Mouse (Mus musculus): ENCODE data around the gene Adamts9. TPM values are rescaled to one million over a fixed set of nuclear protein-coding genes. Genes with fewer than 3 reads are reported as not detected.
A peak's percentile ranks its signal among the peaks of the same experiment; 100 is the strongest.

Gene Adamts9
- total and polyA plus RNA-seq, 2 experiments from 2014 or later, result 2.0 to 9.4 TPM

DNA sequence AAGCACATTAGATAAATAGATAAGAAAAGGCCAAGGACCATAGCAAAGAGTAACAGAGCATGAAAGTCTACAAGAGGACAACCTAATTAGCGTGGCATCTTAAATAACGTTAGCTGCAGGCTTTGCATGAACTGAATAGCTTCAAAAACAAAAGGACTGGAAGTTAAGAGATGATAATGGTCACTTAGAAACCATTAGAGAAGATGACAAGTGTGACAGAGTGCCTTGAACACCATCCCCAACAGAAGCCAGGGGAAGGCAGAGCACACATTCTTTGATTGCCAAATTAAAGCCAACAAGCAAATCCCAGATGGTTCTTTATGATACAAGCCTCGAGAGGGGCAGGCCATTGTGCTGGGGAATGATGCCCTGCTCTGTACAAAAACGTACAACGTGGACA, 121.7 kb downstream of the Adamts9 start:
- DNase-seq (ENCODE audit: low spot score), result no peak
- Histone ChIP-seq H3K9ac (replicated peaks; ENCODE audit: low read length, poor library complexity, severe bottlenecking) (no peak overlapping the region), H3K9me3 (ENCODE audit: low read length) (no peaks in the 10 kb centered on the region), H3K27me3 (ENCODE audit: insufficient read depth, low read length) (0 out of 2 replicates have a peak, but pooled peaks cover 4% of the 10 kb centered on the region), H3K4me1 (ENCODE audit: insufficient read depth, low read length) (no peaks in the 10 kb centered on the region; the same call in 1 of the 2 replicates), H3K4me3 (ENCODE audit: low read depth, low read length) (no peak overlapping the region), H3K36me3 (ENCODE audit: insufficient read depth, low read length) (no peaks in the 10 kb centered on the region), H3K4me2 (ENCODE audit: low read depth, low read length, poor library complexity, severe bottlenecking) (no peak overlapping the region), H3K27ac (ENCODE audit: low read depth, low read length) (no peak overlapping the region)
- WGBS, result 18% methylated on average over 5 of the region's 5 CpGs
- no peak for TF ChIP-seq CTCF (IDR thresholded peaks at IDR 0.05)
- no peak for ATAC-seq (ENCODE audit: low FRiP score)

DNA sequence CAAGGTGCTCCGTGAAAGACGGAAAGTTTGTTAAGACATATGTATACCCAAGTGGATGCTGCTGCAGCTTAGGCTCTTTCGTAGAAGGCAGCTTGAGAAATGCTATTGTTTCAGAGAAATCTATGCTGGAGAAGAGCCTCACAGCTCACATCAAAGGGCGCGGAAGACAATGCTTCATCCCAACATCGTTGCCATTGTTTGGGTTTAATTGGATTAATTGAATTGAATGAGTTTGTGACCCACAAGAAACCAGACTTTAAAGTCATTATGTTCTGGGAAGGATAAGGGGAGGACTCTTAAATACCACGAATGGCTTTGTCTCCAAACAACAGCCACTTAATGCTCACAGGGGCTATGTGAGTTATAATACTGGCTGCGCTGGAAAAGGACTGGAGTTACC, 125.6 kb downstream of the Adamts9 start:
- Histone ChIP-seq H3K9me3 (ENCODE audit: low read length) (no peaks in the 10 kb centered on the region), H3K9ac (replicated peaks; ENCODE audit: low read length, poor library complexity, severe bottlenecking) (no peak overlapping the region), H3K36me3 (ENCODE audit: insufficient read depth, low read length) (no peaks in the 10 kb centered on the region), H3K4me1 (ENCODE audit: insufficient read depth, low read length) (no peaks in the 10 kb centered on the region; the same call in 1 of the 2 replicates), H3K4me3 (ENCODE audit: low read depth, low read length) (no peak overlapping the region), H3K27ac (ENCODE audit: low read depth, low read length) (no peak overlapping the region), H3K27me3 (ENCODE audit: insufficient read depth, low read length) (no peaks in the 10 kb centered on the region), H3K4me2 (ENCODE audit: low read depth, low read length, poor library complexity, severe bottlenecking) (no peak overlapping the region)
- no peak for TF ChIP-seq CTCF (IDR thresholded peaks at IDR 0.05)
- 29% methylated on average over 8 of the region's 8 CpGs for WGBS
- ATAC-seq (ENCODE audit: low FRiP score), result no peak
- DNase-seq (ENCODE audit: low spot score), result no peak

- TF ChIP-seq CTCF (IDR thresholded peaks at IDR 0.05), result no peak
- H3K9me3 ChIP-seq (ENCODE audit: low read length), result no peaks in the 10 kb centered on the region
- ATAC-seq (ENCODE audit: low FRiP score) (no peak), DNase-seq (ENCODE audit: low spot score) (peak; percentile 62)
- no peak within 1 kb of the TSS for H3K9ac ChIP-seq (replicated peaks; ENCODE audit: low read length, poor library complexity, severe bottlenecking)
- H3K27ac ChIP-seq (ENCODE audit: low read depth, low read length), result no peak within 1 kb of the TSS
- H3K4me2 ChIP-seq (ENCODE audit: low read depth, low read length, poor library complexity, severe bottlenecking), result no peak within 1 kb of the TSS
- H3K36me3 ChIP-seq (ENCODE audit: insufficient read depth, low read length), result no peaks in the 10 kb centered on the region
- H3K4me3 ChIP-seq (ENCODE audit: low read depth, low read length), result no peak within 1 kb of the TSS
- no peaks in the 10 kb centered on the region; the same call in 1 of the 2 replicates for H3K4me1 ChIP-seq (ENCODE audit: insufficient read depth, low read length)
- H3K27me3 ChIP-seq (ENCODE audit: insufficient read depth, low read length), result no peaks in the 10 kb centered on the region
- 10% methylated on average over 8 of the region's 8 CpGs for WGBS
Measured at GRCm38 (mm10) chr6:92816311-92816751, 127.0 kb downstream of the Adamts9 start, which contains the start of gene A730049H05Rik. Gene A730049H05Rik (plus strand): TSS chr6:92816478.

- Histone ChIP-seq H3K27me3 (ENCODE audit: insufficient read depth, low read length) (no peaks in the 10 kb centered on the region), H3K9me3 (ENCODE audit: low read length) (no peaks in the 10 kb centered on the region), H3K27ac (ENCODE audit: low read depth, low read length) (no peak overlapping the region), H3K9ac (replicated peaks; ENCODE audit: low read length, poor library complexity, severe bottlenecking) (no peak overlapping the region), H3K4me2 (ENCODE audit: low read depth, low read length, poor library complexity, severe bottlenecking) (no peak overlapping the region), H3K4me1 (ENCODE audit: insufficient read depth, low read length) (no peaks in the 10 kb centered on the region), H3K36me3 (ENCODE audit: insufficient read depth, low read length) (no peaks in the 10 kb centered on the region), H3K4me3 (ENCODE audit: low read depth, low read length) (no peak overlapping the region)
- 50% methylated on average over 2 of the region's 2 CpGs for WGBS
- DNase-seq (ENCODE audit: low spot score) (peak; percentile 78), ATAC-seq (ENCODE audit: low FRiP score) (no peak)
- no peak for TF ChIP-seq CTCF (IDR thresholded peaks at IDR 0.05)
Measured at GRCm38 (mm10) chr6:92812702-92813370, 130.5 kb downstream of the Adamts9 start.

- Histone ChIP-seq H3K27ac (ENCODE audit: low read depth, low read length) (no peak overlapping the region), H3K27me3 (ENCODE audit: insufficient read depth, low read length) (no peaks in the 10 kb centered on the region), H3K9ac (replicated peaks; ENCODE audit: low read length, poor library complexity, severe bottlenecking) (no peak overlapping the region), H3K4me2 (ENCODE audit: low read depth, low read length, poor library complexity, severe bottlenecking) (no peak overlapping the region), H3K36me3 (ENCODE audit: insufficient read depth, low read length) (no peaks in the 10 kb centered on the region), H3K4me3 (ENCODE audit: low read depth, low read length) (no peak overlapping the region), H3K4me1 (ENCODE audit: insufficient read depth, low read length) (no peaks in the 10 kb centered on the region), H3K9me3 (ENCODE audit: low read length) (no peaks in the 10 kb centered on the region)
- DNase-seq (ENCODE audit: low spot score), result no peak
- no peak for ATAC-seq (ENCODE audit: low FRiP score)
- TF ChIP-seq CTCF (IDR thresholded peaks at IDR 0.05), result no peak
Measured at GRCm38 (mm10) chr6:92811566-92811965, 131.7 kb downstream of the Adamts9 start.

DNA sequence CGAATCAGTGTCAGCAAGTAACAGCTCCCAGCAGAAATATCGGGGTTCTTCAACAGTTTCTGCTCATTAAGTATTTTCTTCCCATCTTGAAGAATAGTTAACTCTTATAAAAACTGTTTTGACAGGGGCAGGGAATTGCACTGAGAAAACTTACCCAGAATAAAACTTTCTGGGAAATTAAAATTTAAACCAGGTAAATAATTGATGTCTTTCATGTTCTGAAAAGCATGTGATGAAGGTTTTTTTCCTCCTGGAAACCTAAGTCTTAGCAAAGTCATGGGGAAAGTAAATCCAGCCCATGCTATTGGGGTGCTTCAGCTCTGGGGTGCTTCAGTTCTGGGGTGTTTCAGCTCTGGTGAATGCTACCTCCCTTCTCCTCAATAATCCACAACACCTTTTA, 132.7 kb downstream of the Adamts9 start:
- no peak overlapping the region for H3K4me2 ChIP-seq (ENCODE audit: low read depth, low read length, poor library complexity, severe bottlenecking)
- TF ChIP-seq CTCF (IDR thresholded peaks at IDR 0.05), result no peak
- no peak for ATAC-seq (ENCODE audit: low FRiP score)
- H3K4me3 ChIP-seq (ENCODE audit: low read depth, low read length), result no peak overlapping the region
- H3K9me3 ChIP-seq (ENCODE audit: low read length), result no peaks in the 10 kb centered on the region
- H3K36me3 ChIP-seq (ENCODE audit: insufficient read depth, low read length), result no peaks in the 10 kb centered on the region
- WGBS, result 81% methylated on average over 2 of the region's 2 CpGs
- H3K4me1 ChIP-seq (ENCODE audit: insufficient read depth, low read length), result no peaks in the 10 kb centered on the region
- H3K27ac ChIP-seq (ENCODE audit: low read depth, low read length), result no peak overlapping the region
- no peak for DNase-seq (ENCODE audit: low spot score)
- no peaks in the 10 kb centered on the region for H3K27me3 ChIP-seq (ENCODE audit: insufficient read depth, low read length)
- no peak overlapping the region for H3K9ac ChIP-seq (replicated peaks; ENCODE audit: low read length, poor library complexity, severe bottlenecking)
